Mouse (Mus musculus) left cerebral cortex, postnatal 14 days (tissue): ENCODE data around the gene Cpn2. TPM values are rescaled to one million over a fixed set of nuclear protein-coding genes. Genes with fewer than 3 reads are reported as not detected.

Source experiments
- DNase-seq, 2 experiments: peaks; one replicate each; pipeline ENCODE4 v3.0.0; 2021 to 2022; ENCODE audit warnings: low spot score in 2 of 2, mixed read lengths in 1 of 2
- intact Hi-C: fragments of 180-260 bp; cut with DNase I; formaldehyde crosslinking; loops from one replicate; pipeline ENCODE4 v1.15.1; 2025
- total RNA-seq, 2 experiments: library from RNA; stranded (reverse); gene quantifications; 2 replicates each; pipeline ENCODE4 v1.2.3; 2021

Cpn2 gene
- total RNA-seq, 2 experiments from 2014 or later = not detected

DNA sequence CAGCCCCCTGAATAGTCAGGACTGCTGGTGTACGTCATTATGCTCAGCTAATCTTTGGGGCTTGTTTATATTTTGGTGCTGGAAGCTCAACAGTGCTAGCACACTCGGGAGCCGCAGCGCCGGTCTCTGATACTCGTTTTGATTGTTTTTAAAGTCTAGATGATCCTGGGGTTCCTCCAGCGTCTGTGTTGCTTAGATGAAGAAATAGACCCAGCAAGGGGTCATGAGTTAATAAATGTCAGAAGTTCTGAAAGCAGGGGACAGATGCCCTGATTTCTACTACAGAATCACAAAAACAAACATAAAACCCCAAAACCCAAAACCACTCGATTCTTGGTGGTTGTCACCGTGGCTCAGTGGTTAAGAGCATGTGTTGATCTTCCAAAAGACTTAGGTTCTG lies 13.4 kb downstream of the Cpn2 start:
- intact Hi-C loops = loop anchor here (2.0 kb wide), 1 partner anchor 61 kb away; no protein-coding TSS in a partner anchor
- DNase-seq = no peak

GRCm38 (mm10) chr16:30253374-30253773 lies 13.9 kb downstream of the Cpn2 start:
- intact Hi-C loops = loop anchor here (2.0 kb wide), 1 partner anchor 61 kb away; no protein-coding TSS in a partner anchor

GRCm38 (mm10) chr16:30252003-30252418 lies 15.3 kb downstream of the Cpn2 start:
- intact Hi-C loops = loop anchor here (2.0 kb wide), 1 partner anchor 63 kb away; no protein-coding TSS in a partner anchor

More at GRCm38 (mm10) chr16:30253374-30253773, 13.9 kb downstream of the Cpn2 start:
- no peak for DNase-seq

DNA sequence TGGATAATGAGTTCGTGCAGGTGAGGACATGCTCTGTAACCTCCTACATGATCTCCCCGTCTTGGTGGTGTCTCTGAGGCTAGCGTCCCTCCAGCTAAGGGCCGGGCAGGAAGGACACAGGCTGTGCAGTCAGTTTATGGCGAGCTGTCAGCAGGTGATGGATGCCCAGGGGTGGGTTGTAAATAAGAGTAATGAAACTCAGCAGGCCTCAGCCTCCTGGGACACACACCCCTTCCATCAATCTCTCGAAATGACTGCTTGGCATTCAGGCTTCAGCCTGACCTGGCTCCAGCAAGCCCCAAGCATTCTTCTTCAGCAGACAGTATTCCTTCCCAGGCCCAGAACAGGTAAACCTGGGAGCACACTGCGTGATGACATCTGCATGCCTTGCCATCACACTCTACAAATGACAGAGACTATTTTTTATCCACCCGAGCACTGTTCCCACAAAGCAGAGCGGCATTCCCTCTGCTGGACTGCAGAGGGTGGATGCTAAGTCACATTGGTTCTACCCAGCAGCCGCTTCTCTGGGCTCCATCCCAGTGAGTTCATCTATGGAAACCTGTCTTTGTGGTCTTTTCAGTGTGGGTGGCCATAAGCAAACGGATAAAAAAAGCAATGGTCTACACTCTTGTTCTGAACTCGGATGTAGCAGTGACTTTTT lies 23.1 kb downstream of the Cpn2 start:
- intact Hi-C loops = no loop called here
- DNase-seq = no peak

More at GRCm38 (mm10) chr16:30252003-30252418, 15.3 kb downstream of the Cpn2 start:
- peak; percentile 74 to 77 for DNase-seq

- intact Hi-C loops = no loop called here
- DNase-seq = no peak
Observed at GRCm38 (mm10) chr16:30241623-30242022, 25.7 kb downstream of the Cpn2 start.

- intact Hi-C loops = loop anchor here (5.0 kb wide), 1 partner anchor 611 kb away; no protein-coding TSS in a partner anchor
Observed at GRCm38 (mm10) chr16:30238791-30239190, 28.5 kb downstream of the Cpn2 start.

GRCm38 (mm10) chr16:30236091-30236699 lies 31.1 kb downstream of the Cpn2 start:
- intact Hi-C loops = loop anchor here (1.0 to 5.0 kb wide), 3 partner anchors 169 to 609 kb away; no protein-coding TSS in a partner anchor
- peak; percentile 72 to 88 for DNase-seq

More at GRCm38 (mm10) chr16:30238791-30239190, 28.5 kb downstream of the Cpn2 start:
- DNase-seq = no peak

- peak; percentile 24 for DNase-seq
- intact Hi-C loops = loop anchor here (5.0 kb wide), 1 partner anchor 608 kb away; no protein-coding TSS in a partner anchor
Observed at GRCm38 (mm10) chr16:30235577-30235976, 31.7 kb downstream of the Cpn2 start.

GRCm38 (mm10) chr16:30234636-30235546 lies 32.4 kb downstream of the Cpn2 start:
- no peak for DNase-seq
- intact Hi-C loops = loop anchor here (5.0 kb wide), 1 partner anchor 608 kb away; no protein-coding TSS in a partner anchor

DNA sequence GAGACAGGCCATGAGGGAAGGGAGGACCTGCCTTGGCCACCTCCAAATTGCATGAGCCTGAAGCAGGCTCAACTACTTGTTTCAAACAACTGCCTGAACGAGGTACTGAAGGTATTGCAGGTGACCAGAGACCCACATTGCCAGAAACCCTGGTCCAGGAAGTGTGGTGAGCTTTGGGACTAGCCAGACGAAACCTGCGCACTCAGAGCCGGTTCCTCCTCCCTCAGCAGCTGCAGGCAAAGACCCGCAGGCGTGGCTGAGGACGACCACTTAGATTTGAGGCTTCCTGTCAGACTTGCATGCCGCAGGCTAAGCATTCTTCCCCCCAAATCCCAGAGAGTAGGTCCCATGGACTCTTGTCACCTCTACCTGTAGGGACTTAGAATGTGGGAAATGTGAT lies 33.2 kb downstream of the Cpn2 start:
- DNase-seq = no peak
- intact Hi-C loops = no loop called here

DNA sequence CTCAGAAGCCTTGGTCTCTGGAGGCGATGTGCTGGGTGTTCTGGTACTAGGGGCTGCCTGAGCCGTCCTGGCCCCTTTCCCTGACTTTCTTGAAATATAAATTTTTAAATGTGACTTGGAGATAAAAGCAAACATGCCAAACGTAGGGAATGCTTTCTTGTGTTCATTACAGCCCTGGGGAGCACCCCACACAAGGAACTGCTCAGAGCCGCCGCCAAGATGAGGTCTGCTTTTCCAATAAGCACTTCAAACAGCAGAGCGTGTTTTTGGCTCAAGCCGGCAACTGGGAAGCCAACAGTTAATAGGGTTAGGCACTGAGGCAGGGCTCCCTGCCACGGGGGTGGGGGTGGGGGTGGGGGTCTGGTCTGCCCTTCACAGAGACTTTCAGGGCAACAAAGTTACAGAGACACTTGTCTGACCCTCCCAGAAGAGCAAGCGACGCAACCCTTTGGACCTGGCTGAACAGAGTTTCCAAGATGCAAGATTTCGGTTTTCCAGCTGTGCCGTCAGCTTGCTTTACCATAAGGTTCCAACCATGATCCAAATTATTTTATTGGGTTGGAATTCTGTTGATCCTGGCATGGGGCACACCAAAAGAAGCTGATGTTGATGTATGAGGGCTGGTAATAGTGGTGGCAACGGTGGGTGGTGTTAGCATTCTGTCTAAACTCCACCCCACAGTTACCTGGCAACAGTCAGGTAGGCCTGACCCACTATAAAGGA lies 35.3 kb downstream of the Cpn2 start:
- intact Hi-C loops = no loop called here

DNA sequence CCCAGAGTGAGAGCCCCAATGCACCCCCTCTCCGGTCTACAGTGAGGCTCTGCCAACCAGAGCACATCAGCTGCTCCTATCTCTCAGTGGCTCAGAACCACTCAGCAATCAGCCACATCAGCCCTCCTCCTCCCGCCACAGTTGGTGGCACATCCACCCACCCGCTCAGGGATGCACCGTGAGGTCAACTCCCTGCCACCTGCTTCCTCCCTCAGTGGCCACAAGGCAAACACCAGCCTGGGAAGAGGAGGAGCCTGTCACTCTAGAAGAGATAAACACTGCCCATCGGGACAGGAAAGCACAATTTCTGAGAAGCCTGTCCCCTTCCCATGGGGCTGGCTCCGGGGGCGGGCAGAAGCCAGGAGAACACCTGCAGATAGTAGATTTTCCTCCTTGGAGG lies 39.9 kb downstream of the Cpn2 start:
- DNase-seq = no peak
- intact Hi-C loops = no loop called here

More for the DNA sequence above, 35.3 kb downstream of the Cpn2 start:
- no peak for DNase-seq

GRCm38 (mm10) chr16:30221161-30221782 lies 46.0 kb downstream of the Cpn2 start:
- intact Hi-C loops = no loop called here

DNA sequence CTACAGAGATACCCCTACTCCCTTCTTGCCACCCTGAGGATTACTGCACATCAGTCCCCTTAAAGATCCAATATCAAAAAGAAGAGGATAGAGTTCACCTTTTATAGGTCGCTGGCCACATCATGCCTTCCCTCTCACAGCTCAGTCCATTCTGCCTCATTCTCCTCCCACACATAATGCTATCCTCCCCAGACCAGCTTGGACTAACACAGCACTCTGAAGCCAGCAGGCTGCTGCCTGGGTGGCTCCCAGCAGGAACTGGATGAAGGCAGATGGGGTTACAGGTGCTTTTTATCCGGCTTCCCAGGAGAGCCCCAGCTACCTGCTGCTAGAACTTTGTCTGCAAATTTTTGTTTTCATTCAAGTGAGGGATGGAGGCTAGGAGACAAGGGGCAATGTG lies 51.5 kb downstream of the Cpn2 start:
- DNase-seq = no peak
- intact Hi-C loops = no loop called here

More at GRCm38 (mm10) chr16:30221161-30221782, 46.0 kb downstream of the Cpn2 start:
- no peak for DNase-seq

GRCm38 (mm10) chr16:30213644-30214043 lies 53.7 kb downstream of the Cpn2 start:
- intact Hi-C loops = no loop called here
- DNase-seq = no peak

- intact Hi-C loops = no loop called here
- DNase-seq = no peak
Observed at GRCm38 (mm10) chr16:30212035-30212434, 55.3 kb downstream of the Cpn2 start.

DNA sequence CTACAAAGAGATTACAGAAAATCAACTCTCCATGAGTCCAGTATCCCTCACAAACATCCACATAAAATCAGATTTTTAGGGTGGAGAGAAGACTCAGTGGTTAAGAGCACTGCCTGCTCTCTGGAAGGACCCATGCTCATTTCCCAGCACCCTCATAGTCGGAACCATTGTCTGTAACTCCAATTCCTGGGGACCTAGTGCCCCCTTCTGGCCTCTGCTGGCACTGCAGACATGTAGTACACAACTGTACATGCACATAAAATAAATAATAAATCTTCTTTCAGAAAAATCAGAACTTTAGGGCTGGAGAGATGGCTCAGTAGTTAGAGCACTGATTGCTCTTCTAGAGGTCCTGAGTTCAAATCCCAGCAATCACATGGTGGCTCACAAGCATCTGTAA lies 58.0 kb downstream of the Cpn2 start:
- DNase-seq = no peak
- intact Hi-C loops = no loop called here

DNA sequence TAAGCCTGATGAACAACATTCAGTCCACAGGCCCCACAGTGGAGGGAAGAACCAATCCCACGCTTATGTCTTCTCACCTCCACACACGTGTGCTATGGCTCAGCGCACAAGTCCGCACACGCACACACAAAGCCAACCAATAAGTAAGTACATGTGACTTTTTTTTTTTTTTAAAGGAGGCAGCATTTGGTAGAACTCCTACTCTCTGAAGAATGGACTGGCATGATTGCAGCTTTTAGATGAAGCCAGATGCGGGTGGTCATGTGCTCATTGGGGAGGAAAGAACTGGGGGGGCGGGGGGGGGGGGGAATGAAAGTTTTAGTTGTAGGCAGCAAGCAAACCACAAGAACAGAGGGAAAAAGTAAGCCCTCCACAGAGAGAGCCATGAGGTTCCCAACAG lies 59.3 kb downstream of the Cpn2 start:
- intact Hi-C loops = no loop called here
- DNase-seq = no peak
